Mouse (Mus musculus) G1E (cell line): ENCODE results near the gene Cxcr6. TPM values are rescaled to one million over a fixed set of nuclear protein-coding genes. Genes with fewer than 3 reads are reported as not detected.

ENCODE experiments used
- ATAC-seq: 2 replicates; pipeline ENCODE4 v1.8.0; 2016; ENCODE audit warnings: mild to moderate bottlenecking; ENCODE audit not compliant: insufficient number of reproducible peaks, poor library complexity, low FRiP score, severe bottlenecking; ENCODE audit errors: extremely low read depth
- DNase-seq: peaks from one replicate; pipeline ENCODE4 v3.0.0; 2012; ENCODE audit warnings: low spot score
- H3K27me3 ChIP-seq: 2 replicates; pipeline ENCODE4 v1.6.1; 2012; ENCODE audit warnings: mild to moderate bottlenecking, low read length, inconsistent platforms; ENCODE audit not compliant: insufficient read depth
- H3K36me3 ChIP-seq: replicated peaks from 2 replicates; pipeline ENCODE3; 2012; ENCODE audit warnings: mild to moderate bottlenecking, inconsistent platforms
- H3K4me1 ChIP-seq: 2 replicates; pipeline ENCODE4 v1.6.1; 2012; ENCODE audit warnings: low read depth, low read length, inconsistent platforms, mixed read lengths; ENCODE audit not compliant: insufficient read depth
- H3K4me3 ChIP-seq: 2 replicates; pipeline ENCODE4 v1.5.1; 2012; ENCODE audit warnings: low read depth, mild to moderate bottlenecking, inconsistent platforms, low read length, moderate library complexity, mixed read lengths
- H3K9me3 ChIP-seq: replicated peaks from 2 replicates; pipeline ENCODE4 v1.6.1; 2012; ENCODE audit warnings: inconsistent platforms
- CTCF ChIP-seq: IDR thresholded peaks from 2 replicates; pipeline ENCODE4 v1.5.1; 2012; ENCODE audit warnings: low read depth, low read length, inconsistent platforms, mixed read lengths
- GATA1 ChIP-seq: IDR thresholded peaks from 2 replicates; pipeline ENCODE4 v1.6.1; 2012; ENCODE audit warnings: borderline replicate concordance, low read length, inconsistent platforms, mixed read lengths
- GATA2 ChIP-seq: IDR thresholded peaks from 2 replicates; pipeline ENCODE4 v1.6.1; 2012; ENCODE audit warnings: low read depth, low read length, inconsistent platforms, borderline replicate concordance
- POLR2AphosphoS5 ChIP-seq: IDR thresholded peaks from 2 replicates; pipeline ENCODE4 v1.6.1; 2012; ENCODE audit warnings: low read depth, low read length, inconsistent platforms; ENCODE audit not compliant: insufficient replicate concordance
- TAL1 ChIP-seq: conservative IDR thresholded peaks from 2 replicates; pipeline ENCODE4 v1.6.1; 2012; ENCODE audit warnings: low read depth, low read length, inconsistent platforms, mixed read lengths
- polyA plus RNA-seq: library from polyadenylated mRNA; stranded (reverse); fragments of >175 nt; gene quantifications from 2 replicates; pipeline ENCODE4 v1.2.3, GENCODE M21; 2012
- total RNA-seq, 2 experiments: library from RNA; stranded (forward) in 1 of 2; stranded (reverse) in 1 of 2; fragments of 200-1000 nt in 1 of 2; fragments of >200 nt in 1 of 2; fragmentation: Nextera tagmentation in 1 of 2; gene quantifications; 2 replicates each; pipeline ENCODE4 v1.2.3; 2014 to 2017

The Cxcr6 gene
- total and polyA plus RNA-seq, 3 experiments = 0.27 TPM; not detected in 2

DNA sequence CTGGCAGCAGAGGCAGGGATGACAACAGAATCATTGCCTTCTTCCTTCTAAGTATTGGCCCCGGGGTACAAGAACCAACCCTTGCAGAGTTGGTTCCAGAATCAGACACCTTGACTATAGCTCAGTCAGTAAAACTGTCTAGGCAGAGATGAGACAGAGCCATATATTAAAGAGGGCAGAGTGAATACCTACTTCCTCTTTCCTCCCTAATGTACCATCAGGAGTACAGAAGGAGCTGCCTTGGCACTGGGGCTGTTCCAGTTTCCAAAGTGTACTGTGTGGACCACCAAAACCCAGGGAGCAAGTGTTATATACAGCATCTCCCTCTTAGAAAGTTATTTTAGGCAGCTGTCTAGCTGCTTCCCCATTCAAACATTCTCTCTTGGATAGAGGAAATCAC is 4.7 kb upstream of the Cxcr6 start:
- no peak for TF ChIP-seq GATA2
- TF ChIP-seq GATA1 = no peak
- TF ChIP-seq POLR2AphosphoS5 = no peak
- no peak for TF ChIP-seq TAL1
- TF ChIP-seq CTCF = no peak
- H3K36me3 ChIP-seq = peaks cover 78% of the 10 kb centered on the region
- ATAC-seq = no peak
- no peak overlapping the region for H3K4me3 ChIP-seq
- DNase-seq = no peak
- H3K4me1 ChIP-seq = no peaks in the 10 kb centered on the region
- no peaks in the 10 kb centered on the region for H3K9me3 ChIP-seq
- H3K27me3 ChIP-seq = no peaks in the 10 kb centered on the region

DNA sequence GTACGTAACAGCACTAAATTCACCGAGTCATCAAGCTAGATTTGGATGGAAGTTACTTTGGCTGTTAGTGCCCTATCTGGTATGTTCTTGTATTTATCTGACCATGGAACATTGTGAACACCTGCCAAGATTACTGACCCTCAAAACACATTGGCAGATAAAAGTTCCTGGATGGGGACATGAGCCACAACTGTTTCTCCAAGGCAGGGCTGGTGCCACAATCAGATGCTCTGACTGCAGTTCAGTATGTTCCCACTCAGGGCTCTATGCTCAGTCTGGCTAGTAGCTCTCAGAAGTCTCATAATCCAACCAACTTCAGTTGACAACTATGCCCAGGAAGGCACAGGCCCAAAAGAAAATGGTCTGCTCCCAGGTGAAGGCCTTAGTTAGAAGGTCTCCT is 3.9 kb upstream of the Cxcr6 start:
- no peaks in the 10 kb centered on the region for H3K4me1 ChIP-seq
- DNase-seq (no peak), ATAC-seq (no peak)
- H3K9me3 ChIP-seq = no peaks in the 10 kb centered on the region
- TF ChIP-seq GATA1 = no peak
- no peak for TF ChIP-seq POLR2AphosphoS5
- TF ChIP-seq CTCF = no peak
- no peaks in the 10 kb centered on the region for H3K27me3 ChIP-seq
- peaks cover 70% of the 10 kb centered on the region for H3K36me3 ChIP-seq
- no peak overlapping the region for H3K4me3 ChIP-seq

DNA sequence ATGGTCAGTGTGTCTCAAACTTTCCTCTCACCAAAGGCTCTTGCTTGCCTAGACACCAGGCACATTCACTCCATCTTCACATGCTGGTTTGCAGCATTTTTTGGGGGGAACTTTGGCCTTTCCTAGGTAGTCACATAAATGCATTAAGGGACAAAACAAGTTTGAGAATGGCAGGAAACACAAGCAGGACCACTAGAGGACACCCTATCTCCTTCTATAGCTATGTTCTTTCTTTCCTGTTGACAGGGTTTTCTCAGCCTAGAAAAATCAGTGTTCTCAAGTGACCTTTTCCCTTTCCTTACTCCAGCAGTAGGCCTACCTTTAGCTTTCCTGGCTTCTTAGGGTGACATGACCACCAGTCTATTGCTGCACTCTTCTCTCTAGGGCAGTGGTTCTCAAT is 3.4 kb upstream of the Cxcr6 start:
- Histone ChIP-seq H3K4me3 (no peak overlapping the region), H3K9me3 (no peaks in the 10 kb centered on the region), H3K4me1 (no peaks in the 10 kb centered on the region), H3K27me3 (no peaks in the 10 kb centered on the region), H3K36me3 (peaks cover 69% of the 10 kb centered on the region)
- TF ChIP-seq GATA2 (no peak), POLR2AphosphoS5 (no peak), CTCF (no peak)
- no peak for ATAC-seq
- DNase-seq = no peak

DNA sequence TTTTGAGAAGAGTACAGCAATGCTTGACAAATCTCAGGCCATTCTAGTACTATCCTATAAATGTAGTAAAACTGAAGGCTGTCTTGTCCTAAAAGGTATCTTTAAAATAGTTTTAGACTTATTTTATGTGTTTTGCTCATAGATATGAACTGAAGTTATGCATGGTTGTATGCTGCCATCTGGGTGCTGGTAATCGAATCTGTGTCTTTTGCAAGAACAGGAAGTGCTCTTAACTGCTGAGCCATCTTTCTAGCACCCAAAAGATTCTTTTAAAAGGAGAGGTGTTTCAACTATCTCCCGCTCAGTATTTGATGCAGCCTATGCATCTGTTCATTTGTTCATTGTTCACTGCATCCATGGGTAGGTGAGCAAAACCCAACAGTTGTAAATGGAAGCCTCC is 1.0 kb upstream of the Cxcr6 start:
- ATAC-seq (no peak), DNase-seq (no peak)
- Histone ChIP-seq H3K4me1 (no peaks in the 10 kb centered on the region), H3K36me3 (peaks cover 74% of the 10 kb centered on the region), H3K27me3 (no peaks in the 10 kb centered on the region), H3K4me3 (no peak overlapping the region), H3K9me3 (no peaks in the 10 kb centered on the region)
- TF ChIP-seq TAL1 = no peak
- TF ChIP-seq GATA2 = no peak
- no peak for TF ChIP-seq GATA1
- no peak for TF ChIP-seq POLR2AphosphoS5
- TF ChIP-seq CTCF = no peak

DNA sequence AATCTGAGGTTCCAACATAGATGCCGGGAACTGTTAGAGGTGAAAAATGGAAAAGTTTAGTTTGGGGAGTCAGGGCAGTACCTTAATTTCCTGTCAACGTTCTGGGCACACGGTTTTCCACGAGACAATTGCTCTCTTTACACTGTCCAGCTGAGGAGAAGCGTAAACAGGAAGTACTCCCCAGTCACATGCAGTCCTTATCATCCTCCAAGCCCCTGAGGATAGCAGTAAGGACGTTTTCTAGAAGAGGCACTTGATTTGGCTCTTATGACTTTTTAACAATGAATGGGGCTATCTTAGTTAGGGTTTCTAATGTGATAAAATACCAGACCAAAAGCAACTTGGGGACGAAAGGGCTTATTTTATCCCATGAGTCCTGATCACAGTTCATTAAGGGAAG is 2.3 kb downstream of the Cxcr6 start:
- ATAC-seq = no peak
- H3K36me3 ChIP-seq = peaks cover 76% of the 10 kb centered on the region
- DNase-seq = no peak
- H3K9me3 ChIP-seq = no peaks in the 10 kb centered on the region
- no peaks in the 10 kb centered on the region for H3K27me3 ChIP-seq
- no peaks in the 10 kb centered on the region for H3K4me1 ChIP-seq
- no peak overlapping the region for H3K4me3 ChIP-seq
- TF ChIP-seq TAL1 = no peak
- no peak for TF ChIP-seq CTCF
- no peak for TF ChIP-seq GATA2
- TF ChIP-seq GATA1 = no peak
- TF ChIP-seq POLR2AphosphoS5 = no peak

DNA sequence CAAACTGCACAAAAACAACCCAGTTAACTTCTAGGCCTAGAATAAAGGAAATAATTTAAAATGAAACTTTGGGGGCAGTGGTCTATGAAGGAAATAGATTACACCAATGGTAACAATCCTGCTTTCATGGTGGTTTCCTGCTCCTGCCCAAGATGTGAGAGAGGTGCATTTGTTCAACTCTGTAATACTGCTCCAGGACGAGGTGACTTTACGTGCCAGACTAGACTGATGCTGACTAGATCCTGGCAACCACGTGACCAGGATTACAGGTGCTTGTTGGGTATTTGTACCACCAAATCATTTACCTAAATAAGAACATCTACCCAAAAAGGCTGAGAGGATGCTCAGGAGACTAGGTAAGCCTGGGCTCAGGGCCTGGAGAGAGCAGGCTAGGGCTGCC is 5.6 kb downstream of the Cxcr6 start:
- TF ChIP-seq GATA2 = no peak
- no peak for TF ChIP-seq CTCF
- TF ChIP-seq TAL1 = no peak
- TF ChIP-seq GATA1 = no peak
- no peak for TF ChIP-seq POLR2AphosphoS5
- DNase-seq (no peak), ATAC-seq (no peak)
- Histone ChIP-seq H3K27me3 (no peaks in the 10 kb centered on the region), H3K4me1 (no peaks in the 10 kb centered on the region), H3K9me3 (no peaks in the 10 kb centered on the region), H3K4me3 (no peak overlapping the region), H3K36me3 (peaks cover 84% of the 10 kb centered on the region)

DNA sequence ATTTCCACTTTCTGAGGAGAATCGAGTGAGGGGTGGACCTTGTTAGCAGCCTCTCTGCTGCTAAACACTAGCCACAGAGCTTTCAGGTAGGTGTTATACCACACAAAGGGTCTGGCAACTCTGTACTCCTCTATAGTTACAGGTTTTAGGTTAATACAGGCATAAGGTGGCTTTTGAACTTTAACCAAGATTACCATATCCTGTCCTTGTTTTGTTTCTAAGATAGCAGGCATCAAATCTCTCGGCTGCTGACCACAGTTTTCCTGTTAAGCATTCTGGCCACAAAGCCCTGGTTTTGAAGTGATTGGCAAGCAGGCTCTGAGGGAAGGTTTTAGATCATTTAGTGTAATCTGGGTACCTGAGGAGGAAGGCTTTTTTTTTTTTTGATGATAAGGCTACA is 8.1 kb downstream of the Cxcr6 start:
- TF ChIP-seq GATA2 (no peak), GATA1 (no peak), TAL1 (no peak), POLR2AphosphoS5 (no peak), CTCF (no peak)
- peaks cover 92% of the 10 kb centered on the region for H3K36me3 ChIP-seq
- H3K4me3 ChIP-seq = no peak overlapping the region
- H3K27me3 ChIP-seq = no peaks in the 10 kb centered on the region
- no peaks in the 10 kb centered on the region for H3K9me3 ChIP-seq
- no peaks in the 10 kb centered on the region for H3K4me1 ChIP-seq
- DNase-seq (no peak), ATAC-seq (no peak)
